Mouse (Mus musculus) hematopoietic stem cell, adult 5-6 weeks (primary cell): ENCODE data around the gene Prpf4. TPM values are rescaled to one million over a fixed set of nuclear protein-coding genes. Genes with fewer than 3 reads are reported as not detected.

Experiments used
- ATAC-seq, 2 experiments: fragments of 125-278 bp in 1 of 2; replicated peaks in 1 of 2; 2 replicates each; pipeline ENCODE4 v1.8.0; 2016 to 2017; ENCODE audit warnings: inconsistent platforms in 2 of 2, mild to moderate bottlenecking in 2 of 2, moderate number of reproducible peaks in 2 of 2, low read depth in 1 of 2, moderate TSS enrichment in 1 of 2; ENCODE audit not compliant: low FRiP score in 2 of 2, poor library complexity in 2 of 2, severe bottlenecking in 2 of 2, insufficient read depth in 1 of 2, low TSS enrichment in 1 of 2
- total RNA-seq: library from RNA; stranded (forward); fragments of 172-1452, 232-1000 nt; gene quantifications from 2 replicates; pipeline ENCODE4 v1.2.3, GENCODE M21; 2017

Prpf4 gene
- total RNA-seq, 1 experiment from 2014 or later = 18.6 TPM

- ATAC-seq = no peak
These were observed 17.3 kb downstream of the Prpf4 start for GRCm38 (mm10) chr4:62425891-62426290.

- ATAC-seq = 0 out of 4 replicates have a peak, but pooled peaks of 1 of the 2 experiments have one; percentile 5
These were observed 19.6 kb downstream of the Prpf4 start for GRCm38 (mm10) chr4:62427978-62428758.

DNA sequence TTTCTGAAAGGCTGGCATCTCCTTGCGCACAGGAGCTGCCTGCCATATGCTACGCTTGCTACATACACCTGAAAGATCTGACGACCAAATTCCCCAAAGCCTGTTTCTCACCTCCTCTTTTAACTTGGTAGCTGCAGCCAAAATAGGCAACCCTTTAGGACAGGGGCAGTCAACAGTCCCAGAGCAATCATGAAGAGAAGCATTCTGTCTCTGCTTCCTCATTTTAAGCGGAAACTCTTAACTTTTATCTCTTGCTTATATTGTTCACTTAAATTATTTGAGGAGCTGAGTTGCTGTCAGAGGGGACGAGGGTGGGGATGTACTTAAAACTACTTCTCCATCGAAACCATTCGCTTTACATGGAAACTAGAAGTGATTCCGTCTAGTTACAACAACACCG is 21.0 kb downstream of the Prpf4 start:
- no peak for ATAC-seq

- no peak for ATAC-seq
These were observed 22.1 kb downstream of the Prpf4 start for GRCm38 (mm10) chr4:62430678-62431077.

- no peak for ATAC-seq
These were observed 22.9 kb downstream of the Prpf4 start for GRCm38 (mm10) chr4:62431522-62431921.

DNA sequence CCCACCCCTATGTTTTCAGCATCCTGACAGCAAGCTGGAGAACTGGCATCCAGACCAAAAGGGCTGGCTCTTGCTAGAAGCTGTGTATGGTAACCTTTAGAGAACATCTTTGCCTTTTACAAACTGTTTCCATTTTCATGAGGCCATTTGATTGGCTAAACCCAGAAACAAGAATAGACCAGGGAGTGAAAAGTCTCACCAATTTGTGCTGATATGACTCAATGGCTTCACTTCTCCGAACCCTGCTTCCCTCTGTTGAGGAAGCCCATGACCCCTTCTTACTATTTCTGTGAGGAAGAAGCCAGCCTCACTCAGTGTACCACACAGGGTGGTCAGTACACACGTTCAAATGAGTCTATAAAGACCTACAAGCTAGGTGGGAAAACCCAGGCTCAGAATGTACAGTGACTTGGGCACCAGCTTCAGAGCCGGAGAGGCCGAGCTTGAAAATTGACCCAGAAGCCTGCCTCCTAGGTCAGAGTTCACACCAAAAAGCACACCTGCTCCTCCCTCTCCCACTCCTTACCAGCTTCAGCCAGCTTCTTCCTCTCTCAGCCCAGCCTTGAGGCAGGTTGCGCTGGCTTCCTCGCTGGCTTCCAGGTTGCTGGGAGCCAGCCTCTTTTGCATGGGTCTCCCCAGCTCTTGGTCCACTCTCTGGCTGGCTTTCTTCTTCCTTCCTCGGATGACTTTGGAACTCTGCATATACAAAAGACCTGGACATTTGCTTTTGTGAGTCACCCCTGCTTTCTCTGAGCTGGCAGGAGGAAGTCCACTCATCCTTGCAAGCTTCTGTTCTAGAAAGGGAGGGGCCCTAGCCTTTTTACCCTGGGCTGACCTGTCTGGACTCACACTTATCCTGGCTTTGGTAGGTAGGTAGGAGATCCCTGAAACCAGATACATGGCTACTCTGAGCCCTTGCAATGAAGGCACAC is 25.6 kb downstream of the Prpf4 start:
- ATAC-seq = no peak

- no peak for ATAC-seq
These were observed 26.5 kb downstream of the Prpf4 start, which contains the start of gene Rnf183 for GRCm38 (mm10) chr4:62435081-62435480. Gene Rnf183, minus strand, starts transcription at chr4:62435252.

DNA sequence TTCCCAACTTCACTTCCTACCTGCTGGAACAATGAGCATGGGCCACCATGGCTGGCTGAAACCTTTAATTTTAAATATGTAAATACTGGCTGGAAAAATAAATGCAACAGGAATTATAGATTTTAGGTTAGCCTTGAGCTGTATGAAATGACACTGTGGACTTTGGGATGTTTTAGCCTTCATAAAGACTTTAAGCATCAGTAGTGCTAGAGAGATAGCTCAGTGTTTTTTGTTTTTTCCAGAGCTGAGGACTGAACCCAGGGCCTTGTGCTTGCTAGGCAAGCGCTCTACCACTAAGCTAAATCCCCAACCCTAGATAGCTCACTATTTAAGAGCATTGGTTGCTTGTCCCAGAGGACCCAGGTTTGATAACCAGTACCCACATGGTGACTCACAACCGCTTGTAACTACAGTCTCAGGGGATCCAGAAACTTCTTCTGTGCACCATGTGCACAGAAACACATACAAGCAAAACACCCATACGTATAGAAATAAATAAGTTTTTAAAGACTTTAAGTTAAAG is 28.7 kb downstream of the Prpf4 start:
- no peak for ATAC-seq

DNA sequence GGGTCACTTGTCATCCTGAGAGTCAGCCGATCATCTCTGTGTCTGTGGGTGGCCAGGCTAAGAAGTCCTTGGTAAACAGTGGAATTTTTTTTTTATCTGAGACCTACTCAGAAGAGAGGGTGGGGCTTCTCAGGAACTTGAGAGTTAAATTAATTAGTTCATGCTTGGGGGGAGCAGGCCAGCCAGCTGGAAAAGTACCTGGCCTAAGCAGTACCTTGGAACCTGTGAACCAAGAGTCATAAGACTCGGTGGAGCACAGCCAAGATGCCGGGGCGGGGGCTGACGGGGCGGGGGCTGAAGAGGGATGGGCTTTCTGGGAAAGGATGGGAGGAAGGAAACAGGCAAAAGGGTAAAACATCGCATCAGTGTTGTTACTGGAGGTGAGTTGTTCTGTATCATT is 29.3 kb downstream of the Prpf4 start:
- no peak for ATAC-seq

- ATAC-seq = no peak
These were observed 31.2 kb downstream of the Prpf4 start for GRCm38 (mm10) chr4:62439793-62440192.

DNA sequence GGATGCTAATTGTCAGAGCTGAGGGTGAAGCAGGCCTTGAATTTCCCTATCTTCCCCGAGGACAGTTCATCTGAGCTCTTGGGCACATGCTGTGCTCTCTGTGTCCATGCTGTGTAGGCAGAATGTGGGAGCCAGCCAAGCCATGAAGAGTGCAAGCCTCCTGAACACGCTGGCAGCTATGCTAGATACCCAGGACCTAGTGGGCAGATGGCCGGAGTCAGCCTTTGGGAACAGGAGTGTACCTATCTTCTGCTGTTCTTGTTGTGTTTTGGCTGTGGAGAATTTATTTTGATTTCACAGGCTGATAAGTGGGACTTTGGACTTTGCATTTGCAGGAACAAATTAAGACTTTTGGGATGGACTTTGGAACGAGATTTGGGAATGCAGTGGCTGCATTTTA is 31.9 kb downstream of the Prpf4 start:
- no peak for ATAC-seq

- no peak for ATAC-seq
These were observed 32.4 kb downstream of the Prpf4 start for GRCm38 (mm10) chr4:62440986-62441385.

- peak; percentile 67 to 75 for ATAC-seq
These were observed 46.4 kb downstream of the Prpf4 start for GRCm38 (mm10) chr4:62454995-62455394.

- no peak for ATAC-seq
These were observed 50.5 kb downstream of the Prpf4 start for GRCm38 (mm10) chr4:62459081-62459480.

GRCm38 (mm10) chr4:62460348-62460747 is 51.8 kb downstream of the Prpf4 start:
- no peak for ATAC-seq

GRCm38 (mm10) chr4:62463124-62463523 is 54.5 kb downstream of the Prpf4 start:
- ATAC-seq = no peak

GRCm38 (mm10) chr4:62468158-62468557 is 59.6 kb downstream of the Prpf4 start:
- ATAC-seq = no peak

- ATAC-seq = peak; percentile 86 to 95
These were observed 62.0 kb downstream of the Prpf4 start, which contains the start of gene Wdr31 for GRCm38 (mm10) chr4:62470598-62471051. Gene Wdr31, minus strand, starts transcription at chr4:62470896.
